Mouse (Mus musculus) heart, adult 9 months (tissue): ENCODE measurements at regions not wholly inside any gene's neighbourhood (a gene's known extent, or its start where the extent isn't known, plus 50 kb on each side); places are given as distances from the start of the nearest gene placed in this dataset.

Experiments used
- DNase-seq, 2 experiments: peaks; one replicate each; pipeline ENCODE4 v3.0.0; 2022; ENCODE audit warnings: low spot score in 2 of 2

GRCm38 (mm10) chr9:52849931-52850330 lies 170.4 kb upstream of the AI593442 start:
- DNase-seq = no peak

- no peak for DNase-seq
Measured at GRCm38 (mm10) chr9:52841105-52841504, 161.5 kb upstream of the AI593442 start.

DNA sequence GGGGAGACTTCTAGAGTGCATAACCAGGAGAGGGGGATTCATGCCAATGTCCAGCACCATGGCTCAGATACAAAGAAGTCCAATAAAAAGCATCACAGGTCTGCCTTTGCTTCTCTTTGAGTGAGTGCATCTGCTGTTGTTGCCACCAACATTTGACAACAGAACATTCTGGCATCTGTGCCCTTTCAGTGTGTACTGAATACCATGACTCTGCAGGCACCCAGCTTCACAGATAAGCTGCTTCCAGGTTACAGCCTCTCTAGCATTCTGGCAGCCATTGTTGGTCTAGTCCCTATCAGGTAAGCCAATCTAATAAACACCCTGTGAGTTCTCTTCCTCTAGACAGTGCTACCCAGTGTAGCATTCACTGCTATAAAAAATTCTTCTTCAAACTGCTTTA lies 160.4 kb upstream of the AI593442 start:
- DNase-seq = peak; percentile 15 to 19

DNA sequence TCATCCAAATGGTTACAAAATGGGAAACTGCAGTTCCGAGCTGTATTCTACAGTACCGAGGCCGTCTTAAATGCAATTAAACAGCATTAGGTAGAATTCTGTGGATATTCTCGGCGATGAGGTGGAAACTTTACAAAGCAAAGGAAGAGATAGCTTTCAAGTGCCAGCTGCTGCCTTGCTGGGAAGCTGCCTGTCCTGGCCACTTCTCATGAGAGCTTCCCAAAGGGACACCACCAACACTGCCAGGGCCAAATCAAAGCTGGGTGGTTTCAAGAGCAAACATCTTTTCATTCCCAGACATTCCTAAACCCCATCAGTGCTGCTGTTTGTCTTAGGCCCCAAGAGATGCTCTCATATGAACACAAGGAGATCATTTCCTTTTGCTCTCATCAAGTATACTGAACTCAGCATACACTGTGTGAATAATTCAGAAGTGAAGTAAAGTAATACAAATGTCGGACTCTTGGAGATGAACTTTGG lies 156.6 kb upstream of the AI593442 start:
- DNase-seq = peak; percentile 37 to 56

DNA sequence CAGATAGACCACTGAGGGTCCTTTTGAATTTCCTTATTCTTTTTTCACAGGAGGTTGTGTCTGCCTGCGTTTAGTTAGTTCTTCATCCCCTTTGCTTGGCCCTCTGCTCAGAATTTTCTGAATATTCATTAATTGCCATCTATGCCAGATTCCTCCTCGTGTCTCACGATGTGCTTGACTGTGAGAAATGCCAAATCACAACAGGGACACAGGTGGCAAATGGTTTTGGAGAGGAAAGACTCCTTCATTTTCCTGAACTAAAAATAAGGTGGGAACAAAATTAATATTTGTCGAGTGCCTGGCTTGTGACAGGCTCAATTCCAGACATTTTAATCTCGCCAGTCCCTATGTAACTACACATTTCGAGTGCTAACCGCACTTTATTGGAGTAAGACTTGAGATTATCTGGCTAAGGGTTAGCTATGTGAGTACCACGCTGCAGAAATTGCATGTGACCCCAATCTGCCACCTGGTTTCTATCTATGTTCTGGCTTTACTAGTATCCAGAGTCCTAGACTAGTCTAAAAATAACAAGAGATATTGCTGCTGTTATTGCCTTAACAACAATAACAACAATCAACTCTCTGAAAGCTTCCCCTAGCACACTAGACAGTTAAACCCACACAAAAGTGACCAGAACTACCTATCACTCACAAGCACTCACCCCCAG lies 156.0 kb upstream of the AI593442 start:
- DNase-seq = peak; percentile 55 to 63

- DNase-seq = no peak
Measured at GRCm38 (mm10) chr9:52826781-52827180, 147.2 kb upstream of the AI593442 start.

DNA sequence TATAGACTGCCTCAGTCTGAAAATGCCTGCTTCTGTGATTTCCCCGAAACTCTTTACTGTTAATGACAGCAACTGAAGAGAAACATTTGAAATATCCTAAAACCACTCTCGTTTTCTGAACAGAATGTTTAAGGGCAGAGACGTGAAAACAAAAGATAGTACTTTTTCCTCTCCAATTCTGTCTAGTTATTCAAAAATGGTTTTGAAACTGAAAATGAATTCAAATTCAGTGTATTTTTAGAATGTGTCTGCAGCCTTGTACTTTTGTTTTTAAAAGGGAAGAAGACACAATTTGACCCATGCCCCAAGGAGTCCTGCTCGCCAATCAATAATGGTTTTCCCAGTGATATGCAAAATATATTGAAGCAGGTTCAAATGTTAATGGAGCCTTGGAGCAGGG lies 136.7 kb upstream of the AI593442 start:
- DNase-seq = no peak

DNA sequence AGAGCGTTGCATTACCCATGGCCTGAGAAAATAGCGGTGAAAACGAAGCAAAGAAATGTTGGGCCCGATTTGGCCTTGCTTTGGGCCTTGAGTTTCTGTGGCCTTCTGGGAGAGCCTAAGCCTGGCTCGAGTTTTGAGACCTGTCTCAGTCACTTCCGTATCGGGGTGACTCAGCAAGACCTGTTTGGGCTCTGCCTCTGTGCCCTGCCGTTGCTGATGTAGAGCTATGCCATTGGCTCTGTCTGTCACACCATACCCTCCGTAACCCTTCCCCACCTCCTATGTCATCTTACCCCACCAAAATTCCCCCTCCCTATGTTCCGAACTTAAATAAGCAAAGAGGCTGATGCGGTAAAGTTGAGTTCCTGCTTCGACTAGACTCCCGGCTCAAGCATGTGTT lies 123.4 kb upstream of the AI593442 start:
- no peak for DNase-seq

DNA sequence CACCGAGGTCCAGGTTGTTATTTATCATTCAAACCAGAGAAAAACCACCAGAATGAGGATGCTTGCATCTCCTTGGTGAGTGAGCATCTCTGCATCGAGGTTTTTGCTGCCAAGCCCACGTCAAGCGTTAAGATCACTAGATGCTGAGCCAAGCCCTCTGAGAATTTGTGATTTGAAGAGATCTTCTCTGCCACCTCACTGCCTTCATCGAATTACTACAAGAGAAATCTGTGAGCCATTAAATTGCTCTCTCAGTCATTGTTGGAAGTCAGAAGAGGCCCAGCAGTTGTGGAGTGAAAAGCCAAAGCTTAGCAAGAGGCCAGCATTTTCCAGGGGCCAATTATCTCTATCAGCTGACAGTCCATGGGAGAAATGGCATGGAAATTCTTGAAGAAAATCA lies 122.2 kb upstream of the AI593442 start:
- DNase-seq = no peak

- DNase-seq = peak; percentile 5 to 34
Measured at GRCm38 (mm10) chr9:52800476-52800875, 120.9 kb upstream of the AI593442 start.

DNA sequence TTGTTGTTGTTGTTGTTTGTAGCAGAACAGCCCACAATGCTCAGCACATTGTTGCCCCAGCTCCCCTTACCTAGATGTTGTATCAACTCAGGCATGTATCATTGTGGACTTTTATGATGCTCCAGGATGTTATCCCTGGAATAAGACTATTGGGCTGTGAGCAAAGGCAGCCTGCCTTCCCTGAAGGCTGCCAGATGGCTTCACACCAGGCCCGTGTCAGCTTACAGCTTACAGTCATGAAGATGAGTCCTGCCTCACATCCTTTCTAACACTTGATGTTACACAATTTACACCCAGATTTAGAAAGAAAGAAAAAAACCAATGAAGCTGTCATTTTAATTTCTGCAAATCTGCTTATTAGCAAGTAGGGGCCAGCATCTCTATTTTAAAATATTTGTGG lies 113.0 kb upstream of the AI593442 start:
- DNase-seq = no peak

GRCm38 (mm10) chr9:52782520-52782919 lies 102.9 kb upstream of the AI593442 start:
- DNase-seq = no peak

DNA sequence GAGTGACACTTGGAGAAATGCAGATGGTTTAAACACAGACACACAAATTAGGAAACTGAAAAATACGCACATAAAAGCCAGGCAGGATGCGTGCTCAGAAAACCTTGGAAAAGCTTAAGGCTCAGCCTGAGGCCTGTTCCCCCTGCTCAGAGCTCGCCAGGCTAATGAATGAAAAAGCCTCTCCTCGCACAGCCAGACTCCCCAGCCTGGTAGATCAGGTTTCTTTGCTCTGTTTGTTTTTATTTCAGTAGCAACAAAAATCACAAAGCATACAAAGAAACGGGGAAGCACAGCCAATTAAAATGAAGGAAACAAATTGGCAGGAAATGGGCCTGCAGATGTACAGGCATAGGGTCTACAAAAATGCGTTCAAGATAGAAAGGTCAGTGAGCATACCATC lies 97.0 kb upstream of the AI593442 start:
- DNase-seq = no peak

DNA sequence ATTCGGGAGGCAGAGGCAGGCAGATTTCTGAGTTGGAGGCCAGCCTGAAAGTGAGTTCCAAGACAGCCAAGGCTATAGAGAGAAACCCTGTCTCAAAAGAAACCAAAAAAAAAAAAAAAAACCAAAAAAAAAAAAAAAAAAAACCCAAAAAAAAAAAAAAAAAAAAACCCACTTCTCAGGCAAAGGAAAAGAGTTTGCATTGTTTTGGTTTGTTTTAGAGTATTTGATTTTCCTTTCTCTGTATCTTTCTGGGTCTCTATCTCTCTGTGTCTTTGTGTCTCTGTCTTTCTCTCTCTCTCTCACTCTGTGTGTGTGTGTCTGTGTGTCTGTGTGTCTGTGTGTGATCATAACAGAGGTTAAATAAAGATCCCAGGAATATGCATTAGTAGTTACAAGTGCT lies 95.7 kb upstream of the AI593442 start:
- no peak for DNase-seq

GRCm38 (mm10) chr9:52768056-52768455 lies 88.5 kb upstream of the AI593442 start:
- no peak for DNase-seq

DNA sequence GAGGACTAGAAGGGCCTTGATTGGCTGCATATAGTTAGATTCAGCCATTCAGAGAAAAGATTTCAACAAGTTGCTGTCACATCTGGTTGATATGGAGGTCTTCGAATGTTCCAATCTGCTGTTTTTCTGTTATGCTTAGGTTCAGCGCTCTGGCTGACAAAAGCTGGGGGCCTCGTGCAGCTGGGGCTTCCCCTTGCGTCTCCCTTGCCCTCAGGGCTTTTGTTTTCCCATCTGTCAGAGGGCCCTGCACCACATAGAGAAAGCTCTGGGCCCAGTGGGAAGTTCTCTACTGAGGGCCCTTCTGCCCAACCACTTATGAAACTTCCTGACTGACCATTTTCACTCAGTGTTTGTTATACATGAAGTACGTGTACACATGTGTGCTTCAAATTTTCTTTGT lies 86.2 kb upstream of the AI593442 start:
- no peak for DNase-seq

GRCm38 (mm10) chr9:52762836-52763235 lies 83.3 kb upstream of the AI593442 start:
- no peak for DNase-seq

GRCm38 (mm10) chr9:52761257-52761656 lies 81.7 kb upstream of the AI593442 start:
- no peak for DNase-seq

DNA sequence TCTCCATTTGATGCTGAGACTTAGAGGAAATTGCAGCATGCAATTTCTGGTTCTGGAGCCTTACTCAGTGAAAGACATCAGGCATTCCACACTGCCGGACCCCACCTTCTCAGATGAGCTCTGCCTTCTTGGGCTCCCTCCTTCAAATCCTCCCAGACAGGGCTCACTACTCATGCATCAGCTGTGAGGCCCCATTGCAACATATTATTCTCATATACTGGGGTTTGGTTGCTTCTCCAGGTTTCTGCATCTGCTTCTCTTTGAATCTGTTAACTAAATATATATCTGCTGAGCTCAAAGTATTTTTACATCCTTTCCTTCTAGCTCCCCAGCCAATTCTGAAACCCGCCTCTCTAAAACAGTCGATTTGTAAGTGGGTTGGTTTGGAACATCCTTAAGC lies 68.8 kb upstream of the AI593442 start:
- DNase-seq = no peak

GRCm38 (mm10) chr9:52738560-52739100 lies 59.0 kb upstream of the AI593442 start:
- DNase-seq = no peak
